Mouse (Mus musculus) forebrain, embryonic 14.5 days (tissue): Measurements from ENCODE around the gene H2al1a. TPM values are rescaled to one million over a fixed set of nuclear protein-coding genes. Genes with fewer than 3 reads are reported as not detected.
"Not testable (repeated sequence)": the region's sequence is repeated elsewhere in the genome, so short reads cannot be mapped to it uniquely, and the experiment has no call there.

Experiments
- ATAC-seq: fragments of 200-750 bp; cut with Nextera tagmentation; 2 replicates; pipeline ENCODE4 v1.8.0; 2017; ENCODE audit warnings: mild to moderate bottlenecking, moderate library complexity
- DNase-seq: peaks from one replicate; pipeline ENCODE4 v3.0.0-alpha.2; 2015; ENCODE audit warnings: low spot score
- H3K27ac ChIP-seq: fragments of 300-500 bp; sonication (generic); 2 replicates; pipeline ENCODE4 v1.5.1; 2014; ENCODE audit warnings: low read depth, mild to moderate bottlenecking, control low read depth, low read length, moderate library complexity
- H3K27me3 ChIP-seq: fragments of 300-500 bp; sonication (generic); replicated peaks from 2 replicates; pipeline ENCODE4 v1.6.1; 2014; ENCODE audit warnings: low read length, control low read depth, mixed read lengths; ENCODE audit not compliant: control insufficient read depth, insufficient read depth
- H3K36me3 ChIP-seq: fragments of 300-500 bp; sonication (generic); 2 replicates; pipeline ENCODE4 v1.6.1; 2014; ENCODE audit warnings: low read length, control low read depth; ENCODE audit not compliant: control insufficient read depth, insufficient read depth
- H3K4me1 ChIP-seq: fragments of 300-500 bp; sonication (generic); 2 replicates; pipeline ENCODE4 v1.6.1; 2014; ENCODE audit warnings: antibody characterized with exemption, low read length, control low read depth; ENCODE audit not compliant: control insufficient read depth, insufficient read depth
- H3K4me2 ChIP-seq: fragments of 300-500 bp; sonication (generic); 2 replicates; pipeline ENCODE4 v1.6.1; 2014; ENCODE audit warnings: mild to moderate bottlenecking, control low read depth, low read length
- H3K4me3 ChIP-seq: fragments of 300-500 bp; sonication (generic); 2 replicates; pipeline ENCODE4 v1.5.1; 2014; ENCODE audit warnings: low read depth, low read length, control low read depth
- H3K9ac ChIP-seq: fragments of 300-500 bp; sonication (generic); 2 replicates; pipeline ENCODE4 v1.6.1; 2014; ENCODE audit warnings: mild to moderate bottlenecking, low read length, control low read depth, moderate library complexity
- H3K9me3 ChIP-seq: fragments of 300-500 bp; sonication (generic); replicated peaks from 2 replicates; pipeline ENCODE4 v1.6.1; 2016; ENCODE audit warnings: low read length, control low read depth, mixed read lengths; ENCODE audit not compliant: control insufficient read depth
- WGBS: fragments of 180-500 bp; shearing (Covaris S2); extraction: QIAGEN DNeasy Blood & Tissue Kit; methylation state at CpG from one replicate; pipeline ENCODE4 v1.1.7; 2014; 5-methylcytosine and 5-hydroxymethylcytosine counted together
- polyA plus RNA-seq: library from polyadenylated mRNA; unstranded; fragments of >200 nt; fragmentation: Nextera tagmentation; extraction: Ambion mirVana; gene quantifications from 2 replicates; pipeline ENCODE4 v1.2.1, GENCODE M21; 2014

The H2al1a gene
- polyA plus RNA-seq, 1 experiment from 2014 or later: not detected

GRCm38 (mm10) chrX:11277083-11277482 lies 22.0 kb upstream of the H2al1a start:
- Histone ChIP-seq H3K27ac (no peak overlapping the region), H3K27me3 (no peaks in the 10 kb centered on the region), H3K4me1 (no peaks in the 10 kb centered on the region), H3K36me3 (no peaks in the 10 kb centered on the region), H3K4me2 (no peak overlapping the region), H3K9ac (no peak overlapping the region), H3K4me3 (no peak overlapping the region), H3K9me3 (no peaks in the 10 kb centered on the region)
- WGBS: 76% methylated on average over 6 of the region's 6 CpGs
- DNase-seq: no peak
- ATAC-seq: no peak

GRCm38 (mm10) chrX:11280741-11281140 lies 18.3 kb upstream of the H2al1a start:
- H3K27ac ChIP-seq: no peak overlapping the region

GRCm38 (mm10) chrX:11288306-11288882 lies 10.7 kb upstream of the H2al1a start:
- Histone ChIP-seq H3K27me3 (no peaks in the 10 kb centered on the region), H3K4me2 (no peak overlapping the region), H3K4me3 (no peak overlapping the region), H3K9me3 (no peaks in the 10 kb centered on the region), H3K36me3 (no peaks in the 10 kb centered on the region), H3K4me1 (no peaks in the 10 kb centered on the region), H3K27ac (no peak overlapping the region), H3K9ac (no peak overlapping the region)
- ATAC-seq (no peak), DNase-seq (no peak)
- WGBS: 72% methylated on average over 14 of the region's 14 CpGs

More at GRCm38 (mm10) chrX:11280741-11281140, 18.3 kb upstream of the H2al1a start:
- H3K4me1 ChIP-seq: no peaks in the 10 kb centered on the region
- DNase-seq (no peak), ATAC-seq (no peak)
- no peak overlapping the region for H3K4me2 ChIP-seq
- no peak overlapping the region for H3K4me3 ChIP-seq
- H3K27me3 ChIP-seq: no peaks in the 10 kb centered on the region
- H3K9me3 ChIP-seq: no peaks in the 10 kb centered on the region
- 75% methylated on average over 2 of the region's 2 CpGs for WGBS
- no peak overlapping the region for H3K9ac ChIP-seq
- no peaks in the 10 kb centered on the region for H3K36me3 ChIP-seq

- Histone ChIP-seq H3K27me3 (no peaks in the 10 kb centered on the region), H3K9ac (no peak overlapping the region), H3K9me3 (no peaks in the 10 kb centered on the region), H3K27ac (no peak overlapping the region), H3K36me3 (no peaks in the 10 kb centered on the region), H3K4me2 (no peak overlapping the region), H3K4me3 (no peak overlapping the region), H3K4me1 (no peaks in the 10 kb centered on the region)
- DNase-seq (no peak), ATAC-seq (no peak)
- WGBS: 45% methylated on average over 4 of the region's 4 CpGs
These were observed 9.8 kb upstream of the H2al1a start for GRCm38 (mm10) chrX:11289244-11289643.

GRCm38 (mm10) chrX:11302132-11302531 lies 3.1 kb downstream of the H2al1a start, which contains the start of gene H2al1b:
H2al1b (plus strand) TSS chrX:11302432.
- H3K4me2 ChIP-seq, H3K4me3 ChIP-seq, H3K4me1 ChIP-seq, ATAC-seq, H3K27me3 ChIP-seq, H3K9me3 ChIP-seq, H3K27ac ChIP-seq, H3K9ac ChIP-seq, DNase-seq, H3K36me3 ChIP-seq: not testable (repeated sequence)
- 85% methylated on average over 1 of the region's 3 CpGs for WGBS

- H3K27ac ChIP-seq, H3K4me1 ChIP-seq, H3K4me2 ChIP-seq, DNase-seq, H3K9me3 ChIP-seq, H3K36me3 ChIP-seq, H3K9ac ChIP-seq, H3K27me3 ChIP-seq, H3K4me3 ChIP-seq, ATAC-seq: not testable (repeated sequence)
- 75% methylated on average over 1 of the region's 6 CpGs for WGBS
These were observed 6.3 kb downstream of the H2al1a start, which contains the start of gene H2al1c for GRCm38 (mm10) chrX:11305355-11305754. H2al1c (plus strand) TSS chrX:11305655.

- H3K36me3 ChIP-seq, H3K9me3 ChIP-seq, DNase-seq, H3K4me3 ChIP-seq, H3K9ac ChIP-seq, H3K27me3 ChIP-seq, H3K27ac ChIP-seq, H3K4me2 ChIP-seq, ATAC-seq, H3K4me1 ChIP-seq: not testable (repeated sequence)
- no CpG with 5 or more reads among the region's 6 CpGs for WGBS
These were observed 9.5 kb downstream of the H2al1a start, which contains the start of gene H2al1d for GRCm38 (mm10) chrX:11308524-11308923. H2al1d (plus strand) TSS chrX:11308824.

- not testable (repeated sequence) for H3K36me3 ChIP-seq, H3K27ac ChIP-seq, DNase-seq, ATAC-seq, H3K9ac ChIP-seq, H3K4me1 ChIP-seq, H3K4me3 ChIP-seq, H3K9me3 ChIP-seq, H3K4me2 ChIP-seq, H3K27me3 ChIP-seq
- WGBS: no CpG with 5 or more reads among the region's 3 CpGs
These were observed 12.6 kb downstream of the H2al1a start, which contains the start of gene H2al1e for GRCm38 (mm10) chrX:11311634-11312033. H2al1e (plus strand) TSS chrX:11311934.

GRCm38 (mm10) chrX:11314858-11315257 lies 15.8 kb downstream of the H2al1a start, which contains the start of gene H2al1f:
H2al1f (plus strand) TSS chrX:11315158.
- H3K9ac ChIP-seq, H3K36me3 ChIP-seq, H3K4me3 ChIP-seq, H3K4me1 ChIP-seq, DNase-seq, ATAC-seq, H3K27me3 ChIP-seq, H3K9me3 ChIP-seq, H3K4me2 ChIP-seq, H3K27ac ChIP-seq: not testable (repeated sequence)
- no CpG with 5 or more reads among the region's 6 CpGs for WGBS
